Mouse (Mus musculus): ENCODE measurements around the gene Rxrg. TPM values are rescaled to one million over a fixed set of nuclear protein-coding genes. Genes with fewer than 3 reads are reported as not detected.
A peak's percentile ranks its signal among the peaks of the same experiment; 100 is the strongest.

Gene Rxrg
- polyA plus RNA-seq, 1 experiment from 2014 or later, result 20.2 TPM

- no peak overlapping the region for H3K9ac ChIP-seq
- no peak for ATAC-seq (ENCODE audit: insufficient number of reproducible peaks, low FRiP score, low TSS enrichment, low read depth)
- H3K27me3 ChIP-seq, result peaks cover 68% of the 10 kb centered on the region
- WGBS, result 0% methylated on average over 8 of the region's 8 CpGs
- no peaks in the 10 kb centered on the region for H3K36me3 ChIP-seq
- H3K27ac ChIP-seq (replicated peaks), result no peak overlapping the region
- H3K4me2 ChIP-seq (replicated peaks), result peak overlapping the region; percentile 97
- H3K9me3 ChIP-seq (replicated peaks), result no peaks in the 10 kb centered on the region; the same call in 1 of the 2 replicates
- H3K4me3 ChIP-seq (replicated peaks), result peak overlapping the region; percentile 53
- H3K4me1 ChIP-seq, result peaks cover 23% of the 10 kb centered on the region
Observed at GRCm38 (mm10) chr1:167688001-167688346, 89.8 kb downstream of the Rxrg start.

GRCm38 (mm10) chr1:167688347-167689231 is 90.4 kb downstream of the Rxrg start:
- Histone ChIP-seq H3K27me3 (peaks cover 73% of the 10 kb centered on the region), H3K9me3 (replicated peaks) (no peaks in the 10 kb centered on the region; the same call in 1 of the 2 replicates), H3K4me2 (replicated peaks) (peak overlapping the region; percentile 97), H3K9ac (peak overlapping the region; percentile 33), H3K4me1 (peaks cover 23% of the 10 kb centered on the region), H3K4me3 (replicated peaks) (peak overlapping the region; percentile 53), H3K27ac (replicated peaks) (no peak overlapping the region), H3K36me3 (no peaks in the 10 kb centered on the region)
- WGBS, result under 1% methylated on average over 95 of the region's 98 CpGs
- ATAC-seq (ENCODE audit: insufficient number of reproducible peaks, low FRiP score, low TSS enrichment, low read depth), result peak; percentile 49; the same call in 1 of the 2 replicates

- peaks cover 23% of the 10 kb centered on the region for H3K4me1 ChIP-seq
- no peak for ATAC-seq (ENCODE audit: insufficient number of reproducible peaks, low FRiP score, low TSS enrichment, low read depth)
- peaks cover 77% of the 10 kb centered on the region for H3K27me3 ChIP-seq
- no peaks in the 10 kb centered on the region; the same call in 1 of the 2 replicates for H3K9me3 ChIP-seq (replicated peaks)
- H3K9ac ChIP-seq, result peak within 1 kb of the TSS; percentile 33
- no peak within 1 kb of the TSS for H3K27ac ChIP-seq (replicated peaks)
- peak within 1 kb of the TSS; percentile 53 for H3K4me3 ChIP-seq (replicated peaks)
- no peaks in the 10 kb centered on the region for H3K36me3 ChIP-seq
- 0% methylated on average over 3 of the region's 3 CpGs for WGBS
- H3K4me2 ChIP-seq (replicated peaks), result peak within 1 kb of the TSS; percentile 97
Observed at GRCm38 (mm10) chr1:167689232-167689261, 90.9 kb downstream of the Rxrg start, which contains the start of gene Lmx1a. TSS of gene Lmx1a (plus strand) at chr1:167689237.

Other genes starting within 250 kb of the Rxrg start
- 47.3 and 49.2 TPM in 2 replicates for gene Aldh9a1, start 248.4 kb upstream of the Rxrg start, polyA plus RNA-seq (2015; fragmentation: Nextera tagmentation; extraction: Ambion mirVana)
- 74.7 and 76.8 TPM in 2 replicates for gene Mgst3, start 204.5 kb upstream of the Rxrg start, polyA plus RNA-seq (2015; fragmentation: Nextera tagmentation; extraction: Ambion mirVana)
- not detected in 2 replicates for gene Lrrc52, start 131.6 kb upstream of the Rxrg start, polyA plus RNA-seq (2015; fragmentation: Nextera tagmentation; extraction: Ambion mirVana)
- 0.93 and 1.2 TPM in 2 replicates for gene Lmx1a, start 90.9 kb downstream of the Rxrg start, polyA plus RNA-seq (2015; fragmentation: Nextera tagmentation; extraction: Ambion mirVana)